Mouse (Mus musculus) ES-Bruce4 (cell line): ENCODE results near the gene Scp2.

Experiments used
- CTCF ChIP-seq: IDR thresholded peaks from one replicate; pipeline ENCODE4 v1.8.1; 2011; ENCODE audit warnings: low read depth, low read length
- EP300 ChIP-seq: IDR thresholded peaks from 2 replicates; pipeline ENCODE4 v1.6.1; 2011; ENCODE audit warnings: low read depth, low read length; ENCODE audit not compliant: insufficient read depth
- POLR2A ChIP-seq: IDR thresholded peaks from one replicate; pipeline ENCODE4 v1.8.1; 2011; ENCODE audit warnings: low read length; ENCODE audit not compliant: insufficient read depth

DNA sequence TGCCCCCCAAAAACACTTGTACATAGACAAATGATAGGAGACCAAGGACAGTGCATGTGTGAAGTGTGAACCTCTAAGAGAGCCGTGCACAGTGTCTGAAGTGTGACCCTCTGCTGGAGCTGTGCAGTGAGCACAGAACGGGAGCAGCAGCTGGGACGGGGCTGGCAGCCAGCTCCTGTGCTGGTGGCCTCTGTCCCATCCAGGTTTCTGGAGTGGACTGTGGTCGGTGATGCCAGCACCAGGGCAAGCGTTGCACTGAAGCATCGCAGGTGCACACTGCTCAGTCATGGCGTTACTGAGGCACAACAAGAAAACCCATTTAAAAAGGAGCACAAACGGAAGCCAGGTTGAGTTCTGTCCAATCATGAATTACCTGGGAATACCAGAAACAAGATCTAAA, 98.7 kb downstream of the Scp2 start:
- no peak for TF ChIP-seq POLR2A
- TF ChIP-seq EP300, result no peak
- no peak for TF ChIP-seq CTCF
